Mouse (Mus musculus): ENCODE results near the gene Dusp3. TPM values are rescaled to one million over a fixed set of nuclear protein-coding genes. Genes with fewer than 3 reads are reported as not detected.

Dusp3 gene
- polyA plus RNA-seq, 1 experiment, result 0.02 TPM

- peaks cover 65% of the 10 kb centered on the region for H3K27me3 ChIP-seq (ENCODE audit: control insufficient read depth)
Observed at GRCm38 (mm10) chr11:102027361-102028017, 40.7 kb upstream of the Dusp3 start.

GRCm38 (mm10) chr11:102026694-102027360 is 40.0 kb upstream of the Dusp3 start:
- TF ChIP-seq TAL1 (IDR thresholded peaks at IDR 0.05; ENCODE audit: low read length), result no peak
- TF ChIP-seq GATA1 (IDR thresholded peaks at IDR 0.05; ENCODE audit: low read length), result no peak
- Histone ChIP-seq H3K9me3 (ENCODE audit: control insufficient read depth, low read length) (no peaks in the 10 kb centered on the region; the same call in 1 of the 2 replicates), H3K36me3 (ENCODE audit: control insufficient read depth) (no peaks in the 10 kb centered on the region), H3K4me3 (replicated peaks) (peak overlapping the region; percentile 46), H3K4me1 (ENCODE audit: control insufficient read depth) (peaks cover 14% of the 10 kb centered on the region), H3K27me3 (ENCODE audit: control insufficient read depth) (peaks cover 65% of the 10 kb centered on the region)

More at GRCm38 (mm10) chr11:102027361-102028017, 40.7 kb upstream of the Dusp3 start:
- Histone ChIP-seq H3K4me3 (replicated peaks) (no peak overlapping the region), H3K4me1 (ENCODE audit: control insufficient read depth) (peaks cover 14% of the 10 kb centered on the region), H3K36me3 (ENCODE audit: control insufficient read depth) (no peaks in the 10 kb centered on the region), H3K9me3 (ENCODE audit: control insufficient read depth, low read length) (no peaks in the 10 kb centered on the region; the same call in 1 of the 2 replicates)
- no peak for TF ChIP-seq GATA1 (IDR thresholded peaks at IDR 0.05; ENCODE audit: low read length)
- TF ChIP-seq TAL1 (IDR thresholded peaks at IDR 0.05; ENCODE audit: low read length), result no peak

GRCm38 (mm10) chr11:102025991-102026660 is 39.3 kb upstream of the Dusp3 start:
- H3K4me1 ChIP-seq (ENCODE audit: control insufficient read depth), result peaks cover 14% of the 10 kb centered on the region
- no peaks in the 10 kb centered on the region for H3K36me3 ChIP-seq (ENCODE audit: control insufficient read depth)
- no peaks in the 10 kb centered on the region; the same call in 1 of the 2 replicates for H3K9me3 ChIP-seq (ENCODE audit: control insufficient read depth, low read length)
- TF ChIP-seq TAL1 (IDR thresholded peaks at IDR 0.05; ENCODE audit: low read length), result no peak
- no peak for TF ChIP-seq GATA1 (IDR thresholded peaks at IDR 0.05; ENCODE audit: low read length)
- peak overlapping the region; percentile 46 for H3K4me3 ChIP-seq (replicated peaks)
- peaks cover 65% of the 10 kb centered on the region for H3K27me3 ChIP-seq (ENCODE audit: control insufficient read depth)

GRCm38 (mm10) chr11:102025354-102025753 is 38.5 kb upstream of the Dusp3 start:
- Histone ChIP-seq H3K27me3 (ENCODE audit: control insufficient read depth) (peaks cover 63% of the 10 kb centered on the region), H3K4me1 (ENCODE audit: control insufficient read depth) (peaks cover 14% of the 10 kb centered on the region), H3K36me3 (ENCODE audit: control insufficient read depth) (no peaks in the 10 kb centered on the region), H3K9me3 (ENCODE audit: control insufficient read depth, low read length) (no peaks in the 10 kb centered on the region; the same call in 1 of the 2 replicates), H3K4me3 (replicated peaks) (no peak overlapping the region)
- TF ChIP-seq GATA1 (IDR thresholded peaks at IDR 0.05; ENCODE audit: low read length), result no peak
- no peak for TF ChIP-seq TAL1 (IDR thresholded peaks at IDR 0.05; ENCODE audit: low read length)

GRCm38 (mm10) chr11:102024875-102025274 is 38.1 kb upstream of the Dusp3 start:
- peaks cover 59% of the 10 kb centered on the region for H3K27me3 ChIP-seq (ENCODE audit: control insufficient read depth)
- H3K9me3 ChIP-seq (ENCODE audit: control insufficient read depth, low read length), result no peaks in the 10 kb centered on the region; the same call in 1 of the 2 replicates
- TF ChIP-seq GATA1 (IDR thresholded peaks at IDR 0.05; ENCODE audit: low read length), result no peak
- TF ChIP-seq TAL1 (IDR thresholded peaks at IDR 0.05; ENCODE audit: low read length), result no peak
- H3K4me1 ChIP-seq (ENCODE audit: control insufficient read depth), result peaks cover 14% of the 10 kb centered on the region
- no peaks in the 10 kb centered on the region for H3K36me3 ChIP-seq (ENCODE audit: control insufficient read depth)
- H3K4me3 ChIP-seq (replicated peaks), result no peak overlapping the region

- H3K27me3 ChIP-seq (ENCODE audit: control insufficient read depth), result peaks cover 57% of the 10 kb centered on the region
- H3K9me3 ChIP-seq (ENCODE audit: control insufficient read depth, low read length), result no peaks in the 10 kb centered on the region; the same call in 1 of the 2 replicates
- no peak for TF ChIP-seq GATA1 (IDR thresholded peaks at IDR 0.05; ENCODE audit: low read length)
- TF ChIP-seq TAL1 (IDR thresholded peaks at IDR 0.05; ENCODE audit: low read length), result no peak
- H3K4me1 ChIP-seq (ENCODE audit: control insufficient read depth), result peaks cover 12% of the 10 kb centered on the region
- no peaks in the 10 kb centered on the region for H3K36me3 ChIP-seq (ENCODE audit: control insufficient read depth)
- no peak overlapping the region for H3K4me3 ChIP-seq (replicated peaks)
Observed at GRCm38 (mm10) chr11:102024084-102024758, 37.4 kb upstream of the Dusp3 start.

- H3K9me3 ChIP-seq (ENCODE audit: control insufficient read depth, low read length), result no peaks in the 10 kb centered on the region; the same call in 1 of the 2 replicates
- H3K4me1 ChIP-seq (ENCODE audit: control insufficient read depth), result peaks cover 8% of the 10 kb centered on the region
- TF ChIP-seq GATA1 (IDR thresholded peaks at IDR 0.05; ENCODE audit: low read length), result no peak
- TF ChIP-seq TAL1 (IDR thresholded peaks at IDR 0.05; ENCODE audit: low read length), result no peak
- H3K27me3 ChIP-seq (ENCODE audit: control insufficient read depth), result peaks cover 52% of the 10 kb centered on the region
- H3K4me3 ChIP-seq (replicated peaks), result no peak overlapping the region
- no peaks in the 10 kb centered on the region for H3K36me3 ChIP-seq (ENCODE audit: control insufficient read depth)
Observed at GRCm38 (mm10) chr11:102023406-102023805, 36.6 kb upstream of the Dusp3 start.

- no peak overlapping the region for H3K4me3 ChIP-seq (replicated peaks)
- no peaks in the 10 kb centered on the region; the same call in 1 of the 2 replicates for H3K9me3 ChIP-seq (ENCODE audit: control insufficient read depth, low read length)
- TF ChIP-seq TAL1 (IDR thresholded peaks at IDR 0.05; ENCODE audit: low read length) (no peak), GATA1 (IDR thresholded peaks at IDR 0.05; ENCODE audit: low read length) (no peak)
- peaks cover under 1% of the 10 kb centered on the region; the same call in 1 of the 2 replicates for H3K4me1 ChIP-seq (ENCODE audit: control insufficient read depth)
- H3K36me3 ChIP-seq (ENCODE audit: control insufficient read depth), result no peaks in the 10 kb centered on the region
- peaks cover 30% of the 10 kb centered on the region for H3K27me3 ChIP-seq (ENCODE audit: control insufficient read depth)
Observed at GRCm38 (mm10) chr11:102021196-102021595, 34.4 kb upstream of the Dusp3 start.
